Mouse (Mus musculus) heart, postnatal 10 days (tissue): ENCODE data around the gene Ctss. TPM values are rescaled to one million over a fixed set of nuclear protein-coding genes. Genes with fewer than 3 reads are reported as not detected.

Experiments
- DNase-seq, 2 experiments: peaks; one replicate each; pipeline ENCODE4 v3.0.0; 2021
- intact Hi-C: fragments of 180-260 bp; cut with DNase I; formaldehyde crosslinking; loops from one replicate; pipeline ENCODE4 v1.15.1; 2025
- total RNA-seq, 2 experiments: library from RNA; stranded (reverse); gene quantifications; 2 replicates each; pipeline ENCODE4 v1.2.3; 2021

Gene Ctss
- 1 to 10 TPM; 8.1 to 9.0 TPM for total RNA-seq

- intact Hi-C loops, result no loop called here
- DNase-seq, result no peak
Observed at GRCm38 (mm10) chr3:95526622-95527211, at the start of gene Ctss. TSS of gene Ctss (plus strand) at chr3:95526786.

- no peak for DNase-seq
- intact Hi-C loops, result no loop called here
Observed at GRCm38 (mm10) chr3:95478966-95479365, 47.6 kb upstream of the Ctss start.

- intact Hi-C loops, result no loop called here
- no peak for DNase-seq
Observed at GRCm38 (mm10) chr3:95486421-95486820, 40.2 kb upstream of the Ctss start.

GRCm38 (mm10) chr3:95488679-95489078, 37.9 kb upstream of the Ctss start:
- no peak for DNase-seq
- intact Hi-C loops, result no loop called here

GRCm38 (mm10) chr3:95490238-95490637, 36.3 kb upstream of the Ctss start:
- intact Hi-C loops, result no loop called here
- no peak for DNase-seq

- intact Hi-C loops, result no loop called here
Observed at GRCm38 (mm10) chr3:95494342-95494741, 32.2 kb upstream of the Ctss start.

GRCm38 (mm10) chr3:95498229-95498628, 28.4 kb upstream of the Ctss start:
- intact Hi-C loops, result no loop called here
- DNase-seq, result peak; percentile 32 to 44

More at GRCm38 (mm10) chr3:95494342-95494741, 32.2 kb upstream of the Ctss start:
- peak; percentile 63 to 72 for DNase-seq

GRCm38 (mm10) chr3:95499024-95499423, 27.6 kb upstream of the Ctss start, which contains the start of gene Ctsk:
TSS of gene Ctsk (plus strand) at chr3:95499256.
- intact Hi-C loops, result no loop called here
- peak; percentile 40 to 46 for DNase-seq

GRCm38 (mm10) chr3:95499496-95500140, 27.0 kb upstream of the Ctss start:
- peak in 1 of 2 experiments; percentile 21 for DNase-seq
- intact Hi-C loops, result no loop called here

- intact Hi-C loops, result no loop called here
- no peak for DNase-seq
Observed at GRCm38 (mm10) chr3:95502312-95502711, 24.3 kb upstream of the Ctss start.

- DNase-seq, result no peak
- intact Hi-C loops, result no loop called here
Observed at GRCm38 (mm10) chr3:95509348-95509747, 17.2 kb upstream of the Ctss start.

- intact Hi-C loops, result loop anchor here (10.0 kb wide), 1 partner anchor 103 kb away; no protein-coding TSS in a partner anchor
Observed at GRCm38 (mm10) chr3:95511611-95512180, 14.9 kb upstream of the Ctss start.

GRCm38 (mm10) chr3:95516614-95517041, 10.0 kb upstream of the Ctss start:
- intact Hi-C loops, result loop anchor here (1.0 to 10.0 kb wide), 3 partner anchors 71 to 256 kb away; partner anchors contain the start of gene Golph3l
- no peak for DNase-seq

More at GRCm38 (mm10) chr3:95511611-95512180, 14.9 kb upstream of the Ctss start:
- no peak for DNase-seq

- peak; percentile 66 to 77 for DNase-seq
- intact Hi-C loops, result loop anchor here (1.0 to 10.0 kb wide), 3 partner anchors 70 to 255 kb away; partner anchors contain the start of gene Golph3l
Observed at GRCm38 (mm10) chr3:95517493-95517898, 9.1 kb upstream of the Ctss start.

GRCm38 (mm10) chr3:95518891-95519290, 7.7 kb upstream of the Ctss start:
- DNase-seq, result no peak
- intact Hi-C loops, result loop anchor here (5.0 to 10.0 kb wide), 2 partner anchors 68 to 96 kb away; partner anchors contain the start of gene Golph3l

- intact Hi-C loops, result loop anchor here (5.0 to 10.0 kb wide), 2 partner anchors 68 to 95 kb away; partner anchors contain the start of gene Golph3l
- no peak for DNase-seq
Observed at GRCm38 (mm10) chr3:95519315-95519714, 7.3 kb upstream of the Ctss start.

GRCm38 (mm10) chr3:95520100-95520499, 6.5 kb upstream of the Ctss start:
- intact Hi-C loops, result no loop called here
- no peak for DNase-seq

- no peak for DNase-seq
- intact Hi-C loops, result no loop called here
Observed at GRCm38 (mm10) chr3:95521168-95521567, 5.4 kb upstream of the Ctss start.

GRCm38 (mm10) chr3:95523662-95524061, 2.9 kb upstream of the Ctss start:
- DNase-seq, result no peak
- intact Hi-C loops, result no loop called here

GRCm38 (mm10) chr3:95524673-95525072, 1.9 kb upstream of the Ctss start:
- no peak for DNase-seq
- intact Hi-C loops, result no loop called here

GRCm38 (mm10) chr3:95526111-95526510, 475 bp upstream of the Ctss start:
- intact Hi-C loops, result no loop called here
- DNase-seq, result no peak
